Mouse (Mus musculus) myocyte (in vitro differentiated cells): Measurements from ENCODE around the gene Man2a1.

Experiments used
- CEBPB ChIP-seq: IDR thresholded peaks from 2 replicates; pipeline ENCODE4 v1.6.1; 2011; ENCODE audit warnings: mild to moderate bottlenecking, moderate library complexity; ENCODE audit not compliant: poor library complexity, insufficient read depth, severe bottlenecking
- E2F4 ChIP-seq: IDR thresholded peaks from one replicate; pipeline ENCODE4 v1.6.1; 2011; ENCODE audit warnings: mild to moderate bottlenecking, control low read depth, moderate library complexity; ENCODE audit not compliant: insufficient read depth
- MAX ChIP-seq: IDR thresholded peaks from one replicate; pipeline ENCODE4 v1.6.1; 2011; ENCODE audit warnings: low read depth, mild to moderate bottlenecking, control low read depth
- MYOD1 ChIP-seq, 3 experiments: IDR thresholded peaks; one replicate each; pipeline ENCODE4 v1.6.1; 2011; ENCODE audit warnings: control low read depth in 2 of 3, low read depth in 2 of 3, mild to moderate bottlenecking in 2 of 3, moderate library complexity in 1 of 3; ENCODE audit not compliant: insufficient read length in 2 of 3, control insufficient read depth in 1 of 3
- MYOG ChIP-seq, 3 experiments: IDR thresholded peaks; one replicate each; pipeline ENCODE4 v1.6.1; 2011; ENCODE audit warnings: control low read depth in 2 of 3, low read depth in 2 of 3, mild to moderate bottlenecking in 2 of 3; ENCODE audit not compliant: insufficient read length in 2 of 3, control insufficient read depth in 1 of 3, insufficient read depth in 1 of 3
- POLR2A ChIP-seq: IDR thresholded peaks from one replicate; pipeline ENCODE4 v1.6.1; 2011; ENCODE audit warnings: low read depth, mild to moderate bottlenecking, control low read depth, moderate library complexity; ENCODE audit not compliant: insufficient read length
- POLR2AphosphoS2 ChIP-seq: IDR thresholded peaks from one replicate; pipeline ENCODE4 v1.6.1; 2011; ENCODE audit warnings: low read depth, control low read depth; ENCODE audit not compliant: insufficient read length
- SRF ChIP-seq: IDR thresholded peaks from one replicate; pipeline ENCODE4 v1.6.1; 2011; ENCODE audit warnings: low read depth; ENCODE audit not compliant: control insufficient read depth, insufficient read length
- TCF12 ChIP-seq: IDR thresholded peaks from one replicate; pipeline ENCODE4 v1.6.1; 2011; ENCODE audit warnings: mild to moderate bottlenecking, control low read depth; ENCODE audit not compliant: poor library complexity, insufficient read depth, severe bottlenecking
- TCF3 ChIP-seq: IDR thresholded peaks from one replicate; pipeline ENCODE4 v1.6.1; 2011; ENCODE audit warnings: low read depth, control low read depth; ENCODE audit not compliant: insufficient read length
- USF1 ChIP-seq: IDR thresholded peaks from one replicate; pipeline ENCODE4 v1.6.1; 2011; ENCODE audit warnings: low read depth, mild to moderate bottlenecking, control low read depth, moderate library complexity

DNA sequence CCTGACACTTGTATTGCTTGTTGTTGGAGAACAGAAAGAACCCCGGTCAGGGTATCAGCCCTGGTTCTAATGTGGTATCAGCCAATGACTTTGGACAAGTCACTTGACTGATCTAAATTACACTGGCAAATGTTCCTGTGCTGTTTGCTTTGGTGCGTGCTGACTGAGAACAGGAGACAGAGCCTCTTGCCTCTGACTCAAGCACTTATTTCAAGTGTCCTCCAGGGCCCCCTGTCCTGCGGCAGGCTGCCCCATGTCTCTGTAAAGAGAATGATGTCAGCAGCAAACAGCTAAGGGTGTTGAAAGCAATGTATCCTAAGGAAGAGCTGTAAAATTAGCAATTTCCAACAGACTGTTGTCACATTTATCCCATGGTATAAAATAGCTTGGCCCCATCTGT lies 188.6 kb downstream of the Man2a1 start:
- TF ChIP-seq CEBPB (no peak), SRF (no peak), POLR2A (no peak), E2F4 (no peak), USF1 (no peak), MYOD1 (IDR thresholded peaks at IDR 0.05; ENCODE audit: control insufficient read depth in 1 of 3, insufficient read length in 2 of 3, low read depth in 2 of 3) (no peak), POLR2AphosphoS2 (no peak), TCF12 (no peak), MAX (no peak), MYOG (IDR thresholded peaks at IDR 0.05; ENCODE audit: control insufficient read depth in 1 of 3, insufficient read depth in 1 of 3, insufficient read length in 2 of 3, low read depth in 2 of 3) (no peak), TCF3 (no peak)
